Mouse (Mus musculus) R1 (cell line): ENCODE measurements around the gene Gm3002.
"Not testable (repeated sequence)": the region's sequence is repeated elsewhere in the genome, so short reads cannot be mapped to it uniquely, and the experiment has no call there.

Experiments used
- DNase-seq: peaks from one replicate; pipeline ENCODE4 v3.0.0-alpha.2; 2018; ENCODE audit warnings: low read depth, low spot score

Gm3002 gene

DNA sequence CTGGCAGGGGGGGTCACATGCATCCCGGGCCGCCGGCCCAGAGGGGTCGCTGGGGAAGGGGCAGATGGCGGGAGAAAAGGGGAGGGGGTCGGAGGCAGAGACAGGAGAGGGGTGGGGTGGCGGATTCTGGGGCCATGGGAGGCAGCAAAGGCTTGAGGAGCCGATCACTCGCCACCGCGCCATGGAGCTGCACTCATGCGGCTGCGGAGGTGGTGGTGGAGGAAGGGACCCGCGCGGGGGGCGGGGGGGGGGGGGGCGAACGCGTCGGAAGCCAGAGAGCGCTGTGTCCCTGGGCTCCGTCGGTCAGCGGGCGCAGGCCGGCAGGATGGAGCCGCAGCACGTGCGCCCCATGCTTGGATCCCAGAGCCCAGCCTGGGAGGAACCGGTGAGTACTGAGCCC, at the start of gene Gm3002:
Gene Gm3002 (plus strand): TSS at position 301 of the 400 bp plus-strand sequence.
- not testable (repeated sequence) for DNase-seq

DNA sequence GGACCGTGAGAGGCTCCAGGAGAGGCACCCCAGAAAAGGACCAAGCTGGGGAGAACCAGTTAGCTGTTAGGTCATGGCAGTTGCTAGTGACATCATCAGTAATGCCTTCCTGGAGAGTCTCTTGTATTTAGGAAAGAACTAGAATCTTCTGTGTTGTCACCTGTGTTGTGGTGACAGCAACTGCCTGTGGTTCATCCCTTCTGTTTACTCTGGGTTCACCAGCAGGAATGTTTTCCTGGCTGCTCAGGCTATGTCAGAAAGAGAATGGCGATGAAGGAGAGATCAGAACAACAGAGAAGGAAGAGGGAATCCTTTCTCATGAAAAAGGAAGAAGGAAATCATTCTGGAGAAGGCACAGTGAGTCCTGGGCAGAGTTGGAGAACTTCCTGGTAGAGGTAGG, 36.1 kb downstream of the Gm3002 start, which contains the start of gene Gm3033:
Gene Gm3033 (plus strand): TSS at position 301 of the 400 bp plus-strand sequence.
- not testable (repeated sequence) for DNase-seq

DNA sequence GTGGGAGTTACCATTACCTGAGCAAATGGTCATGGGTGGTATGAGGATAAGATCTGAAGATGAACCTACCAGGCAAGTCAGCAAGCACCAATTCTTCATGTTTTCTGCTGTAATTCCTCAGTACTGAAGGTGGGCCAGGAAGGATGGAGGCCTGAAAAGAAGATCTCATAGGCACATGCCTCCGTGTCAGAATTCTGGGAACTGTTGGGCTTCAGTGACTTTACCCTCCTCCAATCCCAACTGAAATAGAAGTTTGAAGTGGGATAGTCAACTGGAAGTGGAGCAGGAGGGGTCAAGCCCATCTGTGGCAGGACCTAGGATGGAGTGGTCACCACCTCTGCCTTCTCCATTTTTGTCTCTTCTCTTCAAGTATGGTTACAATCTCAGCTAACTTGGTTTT, 74.0 kb downstream of the Gm3002 start, which contains the start of gene Gm2916:
Gene Gm2916 (plus strand): TSS at position 301 of the 400 bp plus-strand sequence.
- DNase-seq: not testable (repeated sequence)

DNA sequence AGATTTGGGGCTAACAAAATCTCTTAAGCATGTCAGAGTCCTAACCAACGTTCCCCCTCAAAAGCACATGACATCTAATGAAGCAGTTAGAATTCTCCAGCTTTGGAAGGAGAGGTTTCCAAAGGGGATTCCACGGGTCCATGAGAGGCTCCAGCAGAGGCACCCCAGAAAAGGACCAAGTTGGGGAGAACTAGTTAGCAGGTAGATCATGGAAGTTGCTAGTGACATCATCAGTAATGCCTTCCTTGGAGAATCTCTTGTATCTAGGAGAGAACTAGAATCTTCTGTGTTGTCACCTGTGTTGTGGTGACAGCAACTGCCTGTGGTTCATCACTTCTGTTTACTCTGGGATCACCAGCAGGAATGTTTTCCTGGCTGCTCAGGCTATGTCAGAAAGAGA, 121.6 kb downstream of the Gm3002 start, which contains the start of gene Gm3029:
Gene Gm3029 (plus strand): TSS at position 301 of the 400 bp plus-strand sequence.
- DNase-seq: not testable (repeated sequence)

DNA sequence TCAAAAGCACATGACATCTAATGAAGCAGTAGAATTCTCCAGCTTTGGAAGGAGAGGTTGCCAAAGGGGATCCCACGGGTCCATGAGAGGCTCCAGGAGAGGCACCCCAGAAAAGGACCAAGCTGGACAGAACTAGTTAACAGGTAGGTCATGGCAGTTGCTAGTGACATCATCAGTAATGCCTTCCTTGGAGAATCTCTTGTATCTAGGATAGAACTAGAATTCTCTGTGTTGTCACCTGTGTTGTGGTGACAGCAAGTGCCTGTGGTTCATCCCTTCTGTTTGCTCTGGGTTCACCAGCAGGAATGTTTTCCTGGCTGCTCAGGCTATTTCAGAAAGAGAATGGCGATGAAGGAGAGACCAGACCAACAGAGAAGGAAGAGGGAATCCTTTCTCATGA, 153.4 kb downstream of the Gm3002 start, which contains the start of gene Gm3095:
Gene Gm3095 (plus strand): TSS at position 301 of the 400 bp plus-strand sequence.
- DNase-seq: not testable (repeated sequence)

DNA sequence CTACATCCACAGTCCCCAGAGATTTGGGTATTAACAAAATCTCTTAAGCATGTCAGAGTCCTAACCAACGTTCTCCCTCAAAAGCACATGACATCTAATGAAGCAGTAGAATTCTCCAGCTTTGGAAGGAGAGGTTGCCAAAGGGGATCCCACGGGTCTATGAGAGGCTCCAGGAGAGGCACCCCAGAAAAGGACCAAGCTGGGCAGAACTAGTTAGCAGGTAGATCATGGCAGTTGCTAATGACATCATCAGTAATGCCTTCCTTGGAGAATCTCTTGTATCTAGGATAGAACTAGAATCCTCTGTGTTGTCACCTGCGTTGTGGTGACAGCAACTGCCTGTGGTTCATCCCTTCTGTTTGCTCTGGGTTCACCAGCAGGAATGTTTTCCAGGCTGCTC, 188.2 kb downstream of the Gm3002 start, which contains the start of gene Gm3099:
Gene Gm3099 (plus strand): TSS at position 301 of the 400 bp plus-strand sequence.
- not testable (repeated sequence) for DNase-seq
